Mouse (Mus musculus) brown adipose tissue, adult 24 weeks (tissue): Measurements from ENCODE around the gene Fam90a1a. TPM values are rescaled to one million over a fixed set of nuclear protein-coding genes. Genes with fewer than 3 reads are reported as not detected.

Source experiments
- H3K27ac ChIP-seq: fragments of 200-500 bp; replicated peaks from 2 replicates; pipeline ENCODE4 v1.5.1; 2012; ENCODE audit warnings: low read depth, mild to moderate bottlenecking, low read length
- H3K4me1 ChIP-seq: fragments of 200-500 bp; 2 replicates; pipeline ENCODE4 v1.6.1; 2012; ENCODE audit warnings: low read length, mixed read lengths; ENCODE audit not compliant: control insufficient read depth, insufficient read depth, insufficient read length
- H3K4me3 ChIP-seq: fragments of 200-500 bp; 2 replicates; pipeline ENCODE4 v1.5.1; 2012; ENCODE audit warnings: low read depth, mild to moderate bottlenecking, low read length, moderate library complexity; ENCODE audit not compliant: insufficient read depth
- polyA plus RNA-seq: library from polyadenylated mRNA; stranded (reverse); fragments of >200 nt; gene quantifications from 2 replicates; pipeline ENCODE4 v1.2.4, GENCODE M21; 2012; ENCODE audit not compliant: missing spikeins, insufficient read depth, insufficient read length

Gene Fam90a1a
- polyA plus RNA-seq, 1 experiment = not detected

DNA sequence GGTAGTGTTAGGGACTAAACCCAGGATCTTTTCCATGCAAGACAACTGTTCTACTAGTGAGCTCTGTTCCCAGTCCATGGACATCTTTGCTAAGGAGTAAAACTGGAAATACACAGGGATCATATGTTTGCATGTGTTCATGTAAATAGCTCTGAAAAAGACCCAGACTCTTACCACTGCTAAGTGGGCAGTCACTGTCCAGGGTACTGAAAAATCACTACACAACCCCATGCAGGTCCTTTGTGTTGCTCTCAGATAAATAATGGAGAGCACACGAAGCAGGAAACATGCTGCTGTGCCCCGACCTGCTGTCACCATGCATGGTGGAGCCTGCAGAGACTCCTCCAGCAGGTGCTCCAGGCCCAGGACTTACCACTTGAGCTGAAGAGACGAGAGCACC lies 36.7 kb downstream of the Fam90a1a start:
- no peaks in the 10 kb centered on the region for H3K4me1 ChIP-seq
- H3K27ac ChIP-seq = no peak overlapping the region
- no peak overlapping the region for H3K4me3 ChIP-seq

DNA sequence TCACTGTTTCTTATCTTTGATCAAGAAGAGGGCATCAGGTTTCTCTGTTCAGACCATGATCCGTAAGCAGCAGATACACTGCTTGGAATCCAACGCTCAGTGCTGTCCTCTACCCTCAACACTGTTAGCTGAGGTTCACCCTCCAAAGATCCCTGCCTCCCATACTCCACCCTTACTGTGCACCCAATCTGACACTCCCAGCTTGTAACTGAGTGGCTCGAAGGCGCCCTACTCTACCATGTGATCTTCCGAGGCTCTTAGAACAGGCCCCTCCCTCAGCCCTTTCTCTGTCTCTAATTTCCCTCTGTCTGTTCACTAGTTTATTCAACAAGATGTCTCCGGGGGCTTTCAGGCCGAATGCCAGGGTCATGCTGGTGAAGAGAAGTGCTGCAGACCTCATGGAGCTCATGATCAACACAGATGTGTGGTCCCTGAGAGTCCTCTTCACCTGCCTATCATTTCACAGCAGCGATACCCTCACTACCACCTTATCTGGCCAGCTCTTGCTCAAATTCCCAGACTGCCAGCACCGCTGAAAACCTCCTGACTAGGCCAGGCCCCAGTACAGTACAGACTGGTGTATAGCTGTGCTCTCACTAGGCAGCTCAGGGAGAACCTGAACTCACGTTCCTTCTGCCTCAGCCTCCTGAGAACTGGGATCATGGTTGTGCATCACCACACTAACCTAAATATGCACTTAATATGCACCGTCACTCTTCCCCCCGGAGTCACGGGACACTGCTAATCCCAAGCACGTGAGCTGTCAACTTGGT lies 46.4 kb downstream of the Fam90a1a start:
- Histone ChIP-seq H3K4me1 (no peaks in the 10 kb centered on the region), H3K27ac (no peak overlapping the region), H3K4me3 (no peak overlapping the region)

DNA sequence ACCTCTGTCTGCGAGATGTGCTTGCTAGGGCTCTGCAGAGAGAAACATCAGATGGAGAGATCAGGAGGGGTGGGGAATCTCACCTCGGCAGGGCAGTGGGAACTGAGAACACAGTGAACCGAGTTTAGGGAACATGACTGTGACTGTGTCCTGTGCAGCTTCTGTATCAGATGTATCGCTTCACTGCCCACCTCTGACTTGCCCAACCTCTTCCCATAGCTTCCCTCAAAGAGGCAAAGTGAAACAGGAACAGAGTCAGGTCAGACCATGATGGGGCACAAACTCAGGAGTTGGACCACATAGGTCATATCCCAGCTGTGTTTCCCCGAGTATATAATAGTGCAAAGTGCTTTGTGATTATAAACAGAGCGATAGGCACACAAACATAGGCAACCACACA lies 47.9 kb downstream of the Fam90a1a start:
- H3K4me3 ChIP-seq = no peak overlapping the region
- H3K27ac ChIP-seq = no peak overlapping the region
- no peaks in the 10 kb centered on the region for H3K4me1 ChIP-seq

DNA sequence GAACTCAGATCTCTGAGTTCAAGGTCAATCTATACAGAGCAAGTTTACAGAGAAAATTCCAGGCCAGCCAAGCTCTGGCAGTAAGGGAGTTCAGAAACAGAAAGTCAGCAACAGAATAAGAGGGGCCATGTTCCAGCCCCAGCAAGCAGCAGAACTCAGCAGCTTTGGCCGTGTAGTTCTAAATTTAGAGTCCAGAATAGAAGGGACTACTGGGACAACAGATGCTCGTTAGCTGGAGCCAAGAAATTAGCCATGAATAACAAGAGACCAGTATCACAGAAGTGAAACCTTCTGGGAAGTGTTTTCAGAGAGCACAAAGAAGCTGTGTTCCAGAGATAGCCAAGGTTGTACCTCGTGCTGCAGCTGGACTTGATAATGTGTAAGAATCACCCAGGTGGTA lies 50.9 kb downstream of the Fam90a1a start:
- no peaks in the 10 kb centered on the region for H3K4me1 ChIP-seq
- no peak overlapping the region for H3K4me3 ChIP-seq
- H3K27ac ChIP-seq = no peak overlapping the region

DNA sequence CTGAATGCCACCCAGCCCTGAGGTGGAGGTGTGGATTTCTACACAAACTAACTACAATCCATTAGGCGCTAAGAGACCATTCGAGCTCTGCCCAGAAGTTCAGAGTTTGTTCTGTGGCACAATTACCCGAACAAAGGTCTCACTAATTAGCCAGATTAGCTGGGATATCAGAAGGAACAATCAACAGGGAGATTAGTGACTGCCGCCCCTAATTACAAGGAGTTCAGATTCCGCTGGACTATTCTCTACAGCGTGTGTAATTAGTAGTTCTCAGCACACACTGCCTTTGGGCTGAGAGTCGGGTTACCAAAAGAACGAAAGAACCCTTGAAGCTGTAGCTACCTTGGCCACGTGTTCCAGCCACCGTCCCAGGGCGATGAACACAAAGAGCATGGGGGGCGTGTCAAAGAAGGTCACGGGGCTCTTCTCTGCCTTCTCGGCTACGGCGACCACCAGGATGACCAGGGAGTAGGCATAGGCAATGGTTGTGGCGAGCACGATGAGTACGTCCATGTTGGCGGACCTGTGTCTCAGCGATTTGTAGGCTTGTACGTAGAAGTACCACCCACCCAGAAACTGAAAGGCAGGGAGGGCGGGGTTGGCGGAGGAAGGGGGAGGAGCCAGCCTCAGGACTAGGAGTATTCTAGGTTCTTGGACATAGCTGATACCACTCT lies 54.7 kb downstream of the Fam90a1a start:
- H3K4me1 ChIP-seq = no peaks in the 10 kb centered on the region
- H3K27ac ChIP-seq = no peak overlapping the region
- peak overlapping the region; percentile 33; the same call in 1 of the 2 replicates for H3K4me3 ChIP-seq

Other genes with a start within 250 kb of the Fam90a1a start
- not detected in 2 replicates for gene Defa24, start 224.2 kb upstream of the Fam90a1a start, polyA plus RNA-seq
- not detected in 2 replicates for gene Defb50, start 135.2 kb upstream of the Fam90a1a start, polyA plus RNA-seq
- not detected in 2 replicates for gene Defb2, start 118.8 kb upstream of the Fam90a1a start, polyA plus RNA-seq
- not detected in 2 replicates for gene Defb10, start 99.8 kb upstream of the Fam90a1a start, polyA plus RNA-seq
- not detected in 2 replicates for gene Defb9, start 73.3 kb upstream of the Fam90a1a start, polyA plus RNA-seq
- not detected in 2 replicates for gene Defb11, start 52.3 kb upstream of the Fam90a1a start, polyA plus RNA-seq
- not detected in 2 replicates for gene Defb15, start 26.0 kb upstream of the Fam90a1a start, polyA plus RNA-seq
- not detected in 2 replicates for gene Defb35, start 20.4 kb upstream of the Fam90a1a start, polyA plus RNA-seq
- gene Defb13, start 12.0 kb upstream of the Fam90a1a start, polyA plus RNA-seq = not detected in 2 replicates
- gene Ccdc70, start 11.1 kb downstream of the Fam90a1a start, polyA plus RNA-seq = not detected in 2 replicates
- not detected in 2 replicates for gene Atp7b, start 101.6 kb downstream of the Fam90a1a start, polyA plus RNA-seq
- gene Alg11, start 102.0 kb downstream of the Fam90a1a start, polyA plus RNA-seq = 4.6 and 7.3 TPM in 2 replicates
- not detected in 2 replicates for gene Nek5, start 166.3 kb downstream of the Fam90a1a start, polyA plus RNA-seq
- 0.58 and 1.4 TPM in 2 replicates for gene Nek3, start 207.7 kb downstream of the Fam90a1a start, polyA plus RNA-seq
- 1.1 TPM in 1 of 2 replicates, not detected in the other for gene Ckap2, start 227.1 kb downstream of the Fam90a1a start, polyA plus RNA-seq
- 27.1 and 35.2 TPM in 2 replicates for gene Vps36, start 234.1 kb downstream of the Fam90a1a start, polyA plus RNA-seq